ENCODE assay signal across 8 mouse cellular contexts in the genomic region with DNA sequence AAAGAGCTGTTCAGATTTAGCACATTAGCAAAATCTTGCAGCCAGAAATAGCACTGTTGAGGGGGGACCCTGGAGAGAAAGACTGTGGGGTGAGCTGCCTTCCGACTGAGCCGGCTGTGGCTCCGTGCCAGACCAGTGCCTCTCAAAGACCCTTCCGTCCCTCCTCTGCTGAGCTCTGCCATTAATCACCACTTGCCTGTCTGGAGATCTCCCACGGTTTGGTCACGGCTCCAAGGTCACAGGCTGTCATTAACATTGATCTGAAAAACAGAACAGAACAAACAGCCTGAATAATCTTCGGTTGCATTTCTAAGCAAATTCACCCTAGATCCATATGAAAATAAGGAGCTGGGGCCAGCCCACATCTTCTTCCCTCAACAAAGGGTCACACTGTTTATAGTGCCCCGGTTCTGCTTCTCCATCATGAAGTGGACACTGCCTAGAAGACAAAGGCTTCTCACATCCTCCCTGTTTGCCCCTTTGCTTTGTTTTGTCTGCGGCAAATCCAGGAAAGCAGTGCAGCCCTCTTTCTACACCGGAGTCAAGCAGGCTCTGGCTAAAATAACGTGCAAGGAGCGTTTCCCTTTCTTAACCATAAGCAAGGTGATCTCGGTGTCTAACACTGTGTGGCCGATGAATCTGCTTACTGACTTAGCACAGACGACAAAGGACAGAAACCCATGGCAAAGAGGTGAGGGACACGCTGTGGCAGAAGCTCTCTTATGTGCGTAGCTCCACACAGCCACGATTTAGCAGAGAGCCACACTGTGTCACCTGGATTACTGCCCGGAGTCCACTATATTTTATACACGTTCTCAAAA. TPM values are rescaled to one million over a fixed set of nuclear protein-coding genes. Genes with fewer than 3 reads are reported as not detected.
DNase-seq lines count a peak whose midpoint lies in the region; ATAC-seq lines count a peak whose summit lies in the region.

No protein-coding gene starts in this region.

- no peak for ATAC-seq in embryonic facial prominence, embryonic 15.5 days (ENCODE audit: insufficient number of reproducible peaks, low FRiP score, low TSS enrichment, low read depth)
- ATAC-seq in hindbrain, embryonic 16.5 days = peak; percentile 80
- ATAC-seq in limb, embryonic 11.5 days (ENCODE audit: insufficient number of reproducible peaks, low FRiP score, low TSS enrichment, low read depth) = peak; percentile 41; the same call in 1 of the 2 replicates

- DNase-seq in gastrocnemius, postnatal 14 days = peak; percentile 9
- DNase-seq in gastrocnemius, postnatal 25 days = no peak
- peak; percentile 46 to 71 for DNase-seq in adrenal gland, postnatal 36 days
- DNase-seq in limb, embryonic 11.5 days (ENCODE audit: low spot score) = peak; percentile 62
- DNase-seq in right cerebral cortex, postnatal 14 days = peak; percentile 48
- DNase-seq in T-cell, adult 2 months (ENCODE audit: low spot score) = no peak

- H3K36me3 ChIP-seq in embryonic facial prominence, embryonic 15.5 days = no peaks in the 10 kb centered on the region
- H3K36me3 ChIP-seq in hindbrain, embryonic 16.5 days (ENCODE audit: control insufficient read depth, insufficient read depth, low read length) = no peaks in the 10 kb centered on the region
- no peaks in the 10 kb centered on the region for H3K36me3 ChIP-seq in limb, embryonic 11.5 days (ENCODE audit: control insufficient read depth, insufficient read depth, low read length)

- peak overlapping the region; percentile 17 for H3K4me3 ChIP-seq in embryonic facial prominence, embryonic 15.5 days (replicated peaks)
- H3K4me3 ChIP-seq in hindbrain, embryonic 16.5 days (ENCODE audit: low read length) = no peak overlapping the region; the same call in 1 of the 2 replicates
- no peak overlapping the region for H3K4me3 ChIP-seq in limb, embryonic 11.5 days (ENCODE audit: low read depth, low read length)

- WGBS in embryonic facial prominence, embryonic 15.5 days = 15% methylated on average over 20 of the region's 20 CpGs
- 7% methylated on average over 20 of the region's 20 CpGs for WGBS in hindbrain, embryonic 16.5 days
- WGBS in limb, embryonic 11.5 days = 28% methylated on average over 20 of the region's 20 CpGs

- no peaks in the 10 kb centered on the region for H3K9me3 ChIP-seq in embryonic facial prominence, embryonic 15.5 days (replicated peaks)
- H3K9me3 ChIP-seq in hindbrain, embryonic 16.5 days (ENCODE audit: control insufficient read depth, low read length) = no peaks in the 10 kb centered on the region
- H3K9me3 ChIP-seq in limb, embryonic 11.5 days (ENCODE audit: control insufficient read depth, low read length) = no peaks in the 10 kb centered on the region

- H3K9ac ChIP-seq in embryonic facial prominence, embryonic 15.5 days = no peak overlapping the region; the same call in 1 of the 2 replicates
- peak overlapping the region; percentile 48 for H3K9ac ChIP-seq in hindbrain, embryonic 16.5 days (ENCODE audit: low read depth, low read length)
- peak overlapping the region; percentile 0 for H3K9ac ChIP-seq in limb, embryonic 11.5 days (ENCODE audit: low read length)

- H3K27ac ChIP-seq in embryonic facial prominence, embryonic 15.5 days (replicated peaks) = no peak overlapping the region
- H3K27ac ChIP-seq in hindbrain, embryonic 16.5 days (ENCODE audit: low read depth, low read length) = peak overlapping the region; percentile 90
- H3K27ac ChIP-seq in limb, embryonic 11.5 days (replicated peaks; ENCODE audit: low read depth, low read length) = peak overlapping the region; percentile 85

- intact Hi-C loops in gastrocnemius, postnatal 14 days (cut with DNase I; ENCODE audit: low total_unique reads) = no loop called here

- peak overlapping the region; percentile 43 for H3K4me2 ChIP-seq in embryonic facial prominence, embryonic 15.5 days (replicated peaks)
- peak overlapping the region; percentile 30 for H3K4me2 ChIP-seq in hindbrain, embryonic 16.5 days (ENCODE audit: low read length)
- H3K4me2 ChIP-seq in limb, embryonic 11.5 days (ENCODE audit: low read depth, severe bottlenecking) = peak overlapping the region; percentile 21

- peaks cover 19% of the 10 kb centered on the region for H3K4me1 ChIP-seq in embryonic facial prominence, embryonic 15.5 days
- H3K4me1 ChIP-seq in hindbrain, embryonic 16.5 days (ENCODE audit: control insufficient read depth, insufficient read depth, low read depth, low read length) = peaks cover 22% of the 10 kb centered on the region
- peaks cover 16% of the 10 kb centered on the region for H3K4me1 ChIP-seq in limb, embryonic 11.5 days (ENCODE audit: control insufficient read depth, insufficient read depth, low read length)

- no peaks in the 10 kb centered on the region for H3K27me3 ChIP-seq in embryonic facial prominence, embryonic 15.5 days
- H3K27me3 ChIP-seq in hindbrain, embryonic 16.5 days (replicated peaks; ENCODE audit: control insufficient read depth, insufficient read depth, low read length) = no peaks in the 10 kb centered on the region
- no peaks in the 10 kb centered on the region for H3K27me3 ChIP-seq in limb, embryonic 11.5 days (ENCODE audit: control insufficient read depth, insufficient read depth, low read length)

RNA-seq across cellular contexts. Expression of a gene that starts 47.5 kb away (rescaled TPM):
- 1 to 10 TPM in 1 of 2 experiments, under 1 TPM in 1; 0.82 to 1.1 TPM for total RNA-seq in gastrocnemius, postnatal 14 days (2021)
- 1 to 10 TPM in 1 of 2 experiments, under 1 TPM in 1; 0.96 to 1.0 TPM for total RNA-seq in gastrocnemius, postnatal 25 days (2021)
- total RNA-seq in adrenal gland, postnatal 36 days (2021) = 1 to 10 TPM; 3.0 to 3.4 TPM
- 6.8 and 7.5 TPM in 2 replicates for polyA plus RNA-seq in embryonic facial prominence, embryonic 15.5 days (2015; fragmentation: Nextera tagmentation; extraction: Ambion mirVana)
- 8.9 and 9.2 TPM in 2 replicates for polyA plus RNA-seq in hindbrain, embryonic 16.5 days (2015; fragmentation: Nextera tagmentation; extraction: Ambion mirVana)
- polyA plus RNA-seq in limb, embryonic 11.5 days (2014; fragmentation: Nextera tagmentation; extraction: Ambion mirVana) = 12.1 and 12.5 TPM in 2 replicates

RNA-seq across cellular contexts. Expression of a gene that starts 51.3 kb away (rescaled TPM):
- total RNA-seq in gastrocnemius, postnatal 14 days (2021) = under 1 TPM; 0.18 to 0.27 TPM
- under 1 TPM; 0.13 to 0.35 TPM for total RNA-seq in gastrocnemius, postnatal 25 days (2021)
- under 1 TPM; 0.43 to 0.49 TPM for total RNA-seq in adrenal gland, postnatal 36 days (2021)
- 0.35 and 0.43 TPM in 2 replicates for polyA plus RNA-seq in embryonic facial prominence, embryonic 15.5 days (2015; fragmentation: Nextera tagmentation; extraction: Ambion mirVana)
- 0.77 and 1.1 TPM in 2 replicates for polyA plus RNA-seq in hindbrain, embryonic 16.5 days (2015; fragmentation: Nextera tagmentation; extraction: Ambion mirVana)
- 0.60 and 1.1 TPM in 2 replicates for polyA plus RNA-seq in limb, embryonic 11.5 days (2014; fragmentation: Nextera tagmentation; extraction: Ambion mirVana)

Comparison
In these comparisons a context has a peak if more than half of its experiments do, and no peak if none do; other contexts are left out.
1. DNase-seq: peak in gastrocnemius, postnatal 14 days (single experiment), adrenal gland, postnatal 36 days (2 of 2), limb, embryonic 11.5 days (single experiment) and right cerebral cortex, postnatal 14 days (single experiment); none in gastrocnemius, postnatal 25 days (single experiment) and T-cell, adult 2 months (single experiment).
2. Peak in every context shown above with its lines, with median percentiles within 50 percentile points of each other: H3K4me2 ChIP-seq.